Mouse (Mus musculus) MEL (cell line): ENCODE data around the gene Fxr2. TPM values are rescaled to one million over a fixed set of nuclear protein-coding genes. Genes with fewer than 3 reads are reported as not detected.

Experiments
- DNase-seq: peaks from one replicate; pipeline ENCODE4 v3.0.0; 2011; ENCODE audit warnings: low read depth, low spot score
- H3K27ac ChIP-seq: 2 replicates; pipeline ENCODE4 v1.5.1; 2012; ENCODE audit warnings: low read depth, mild to moderate bottlenecking, control low read depth, low read length, moderate library complexity; ENCODE audit not compliant: control insufficient read depth
- H3K27me3 ChIP-seq, 2 experiments: fragments of 150-350 bp in 1 of 2; sonication (generic) in 1 of 2; 2 replicates each; pipeline ENCODE4 v1.6.1; 2012; ENCODE audit warnings: low read length in 2 of 2, mild to moderate bottlenecking in 2 of 2, improper control_type of control experiment in 1 of 2, moderate library complexity in 1 of 2; ENCODE audit not compliant: insufficient read depth in 2 of 2, control insufficient read depth in 1 of 2
- H3K36me3 ChIP-seq, 2 experiments: 2 replicates each; pipeline ENCODE4 v1.6.1; 2012 to 2014; ENCODE audit warnings: low read length in 2 of 2, improper control_type of control experiment in 1 of 2, inconsistent platforms in 1 of 2, mild to moderate bottlenecking in 1 of 2; ENCODE audit not compliant: insufficient read depth in 2 of 2, control insufficient read depth in 1 of 2
- H3K4me1 ChIP-seq, 2 experiments: fragments of 150-350 bp in 1 of 2; sonication (generic) in 1 of 2; 2 replicates each; pipeline ENCODE4 v1.6.1; 2012; ENCODE audit warnings: low read length in 2 of 2, improper control_type of control experiment in 1 of 2, mild to moderate bottlenecking in 1 of 2; ENCODE audit not compliant: insufficient read depth in 2 of 2, control insufficient read depth in 1 of 2
- H3K4me3 ChIP-seq, 2 experiments: fragments of 150-350 bp in 1 of 2; sonication (generic) in 1 of 2; 2 replicates each; pipeline ENCODE4 v1.5.1; 2012; ENCODE audit warnings: low read depth in 2 of 2, low read length in 2 of 2, mild to moderate bottlenecking in 2 of 2, moderate library complexity in 2 of 2, control low read depth in 1 of 2, improper control_type of control experiment in 1 of 2; ENCODE audit not compliant: control insufficient read depth in 1 of 2, insufficient read depth in 1 of 2
- H3K79me2 ChIP-seq: 2 replicates; pipeline ENCODE4 v1.6.1; 2012; ENCODE audit warnings: mild to moderate bottlenecking, low read length, moderate library complexity; ENCODE audit not compliant: control insufficient read depth, poor library complexity, insufficient read depth
- H3K9ac ChIP-seq: 2 replicates; pipeline ENCODE4 v1.6.1; 2012; ENCODE audit warnings: low read depth, mild to moderate bottlenecking, control low read depth, low read length, moderate library complexity; ENCODE audit not compliant: control insufficient read depth, poor library complexity, severe bottlenecking
- H3K9me3 ChIP-seq: fragments of 150-350 bp; sonication (generic); replicated peaks from 2 replicates; pipeline ENCODE4 v1.6.1; 2012; ENCODE audit warnings: mild to moderate bottlenecking, low read length, improper control_type of control experiment, moderate library complexity; ENCODE audit not compliant: insufficient read depth
- E2F4 ChIP-seq: IDR thresholded peaks from 2 replicates; pipeline ENCODE4 v1.6.1; 2011; ENCODE audit warnings: low read depth, low read length, improper control_type of control experiment, borderline replicate concordance
- EP300 ChIP-seq, 2 experiments: IDR thresholded peaks; 2 replicates each; pipeline ENCODE4 v1.6.1; 2011; ENCODE audit warnings: improper control_type of control experiment in 2 of 2, low read length in 2 of 2, low read depth in 1 of 2, mild to moderate bottlenecking in 1 of 2
- ETS1 ChIP-seq: IDR thresholded peaks from 2 replicates; pipeline ENCODE4 v1.6.1; 2012; ENCODE audit warnings: low read depth, mild to moderate bottlenecking, inconsistent platforms, low read length, improper control_type of control experiment, moderate library complexity
- GABPA ChIP-seq: IDR thresholded peaks from 2 replicates; pipeline ENCODE4 v1.6.1; 2012; ENCODE audit warnings: low read depth, mild to moderate bottlenecking, inconsistent platforms, low read length, improper control_type of control experiment, moderate library complexity
- GATA1 ChIP-seq: IDR thresholded peaks from 2 replicates; pipeline ENCODE4 v1.6.1; 2011; ENCODE audit warnings: low read depth, low read length, improper control_type of control experiment
- HCFC1 ChIP-seq: IDR thresholded peaks from 2 replicates; pipeline ENCODE4 v1.6.1; 2012; ENCODE audit warnings: low read depth, mild to moderate bottlenecking, inconsistent platforms, low read length, improper control_type of control experiment, moderate library complexity
- KAT2A ChIP-seq: conservative IDR thresholded peaks from 2 replicates; pipeline ENCODE4 v1.6.1; 2012; ENCODE audit warnings: low read depth, low read length, improper control_type of control experiment, inconsistent platforms
- MAFK ChIP-seq: IDR thresholded peaks from 2 replicates; pipeline ENCODE4 v1.6.1; 2011; ENCODE audit warnings: low read depth, mild to moderate bottlenecking, low read length, improper control_type of control experiment, borderline replicate concordance
- MAX ChIP-seq: IDR thresholded peaks from 2 replicates; pipeline ENCODE4 v1.6.1; 2011; ENCODE audit warnings: low read length, improper control_type of control experiment
- MXI1 ChIP-seq: IDR thresholded peaks from 2 replicates; pipeline ENCODE4 v1.6.1; 2011; ENCODE audit warnings: mild to moderate bottlenecking, low read depth, low read length, improper control_type of control experiment
- NELFE ChIP-seq: IDR thresholded peaks from 2 replicates; pipeline ENCODE4 v1.6.1; 2011; ENCODE audit warnings: low read depth, low read length, improper control_type of control experiment
- RAD21 ChIP-seq: IDR thresholded peaks from 2 replicates; pipeline ENCODE4 v1.6.1; 2011; ENCODE audit warnings: mild to moderate bottlenecking, low read depth, low read length, improper control_type of control experiment
- SIN3A ChIP-seq: IDR thresholded peaks from 2 replicates; pipeline ENCODE4 v1.6.1; 2012; ENCODE audit warnings: low read length, improper control_type of control experiment, inconsistent platforms
- SMC3 ChIP-seq: IDR thresholded peaks from 2 replicates; pipeline ENCODE4 v1.6.1; 2011; ENCODE audit warnings: low read depth, low read length, improper control_type of control experiment
- TBP ChIP-seq: IDR thresholded peaks from 2 replicates; pipeline ENCODE4 v1.8.0; 2011; ENCODE audit warnings: low read depth, low read length, improper control_type of control experiment
- TCF12 ChIP-seq: IDR thresholded peaks from 2 replicates; pipeline ENCODE4 v1.6.1; 2014; ENCODE audit warnings: low read depth, mild to moderate bottlenecking, inconsistent platforms, low read length, improper control_type of control experiment, moderate library complexity
- UBTF ChIP-seq: IDR thresholded peaks from 2 replicates; pipeline ENCODE4 v1.6.1; 2012; ENCODE audit warnings: low read depth, mild to moderate bottlenecking, inconsistent platforms, low read length, improper control_type of control experiment, moderate library complexity, borderline replicate concordance; ENCODE audit not compliant: insufficient read depth
- ZC3H11A ChIP-seq: IDR thresholded peaks from 2 replicates; pipeline ENCODE4 v1.6.1; 2012; ENCODE audit warnings: low read depth, mild to moderate bottlenecking, inconsistent platforms, low read length, improper control_type of control experiment
- ZKSCAN1 ChIP-seq: IDR thresholded peaks from 2 replicates; pipeline ENCODE4 v1.6.1; 2012; ENCODE audit warnings: low read depth, mild to moderate bottlenecking, inconsistent platforms, low read length, improper control_type of control experiment, moderate library complexity
- ZMIZ1 ChIP-seq: IDR thresholded peaks from 2 replicates; pipeline ENCODE4 v1.6.1; 2012; ENCODE audit warnings: low read depth, mild to moderate bottlenecking, inconsistent platforms, low read length, improper control_type of control experiment, moderate library complexity
- polyA plus RNA-seq, 2 experiments: library from polyadenylated mRNA; stranded (reverse) in 1 of 2; unstranded in 1 of 2; fragments of >175 nt in 1 of 2; fragments of >200 nt in 1 of 2; gene quantifications; 2 replicates each; pipeline versions ENCODE4 v1.2.1 to v1.2.4; 2012; ENCODE audit warnings: low replicate concordance in 2 of 2, low read depth in 1 of 2; ENCODE audit not compliant: insufficient read length in 2 of 2, insufficient read depth in 1 of 2, missing spikeins in 1 of 2
- total RNA-seq: library from RNA; depleted of rRNA; stranded (reverse); fragments of 300-350 nt; gene quantifications from 2 replicates; pipeline ENCODE4 v1.2.3, GENCODE M21; 2012

Gene Fxr2
- total and polyA plus RNA-seq, 3 experiments = 95.1 to 97.6 TPM; not detected in 1

GRCm38 (mm10) chr11:69620394-69621081 lies 12.3 kb upstream of the Fxr2 start:
- peaks cover 6 to 12% of the 10 kb centered on the region in 2 experiments for H3K4me1 ChIP-seq
- TF ChIP-seq TBP (peak; percentile 56; the same call in 1 of the 2 replicates), SIN3A (peak; percentile 81), TCF12 (0 out of 2 replicates have a peak, but pooled peaks have one; percentile 19), ZKSCAN1 (no peak), MXI1 (peak; percentile 68), ETS1 (peak; percentile 30; the same call in 1 of the 2 replicates), GATA1 (peak; percentile 83), MAX (0 out of 2 replicates have a peak, but pooled peaks have one; percentile 25), GABPA (no peak), SMC3 (0 out of 2 replicates have a peak, but pooled peaks have one; percentile 17), NELFE (no peak), EP300 (IDR thresholded peaks at IDR 0.05; ENCODE audit: low read depth in 1 of 2, low read length in 2 of 2) (peak in 1 of 2 experiments; percentile 43; a peak in 2 of 4 replicates), HCFC1 (no peak)
- 0 out of 4 replicates have a peak, but pooled peaks cover 1 to 3% of the 10 kb centered on the region in 2 experiments for H3K27me3 ChIP-seq
- peaks cover 0 to 10% of the 10 kb centered on the region in 2 experiments; a peak in 2 of 4 replicates for H3K36me3 ChIP-seq
- no peaks in the 10 kb centered on the region for H3K9me3 ChIP-seq
- H3K27ac ChIP-seq = peak overlapping the region; percentile 26
- peak overlapping the region in 1 of 2 experiments; percentile 20; a peak in 1 of 4 replicates for H3K4me3 ChIP-seq
- H3K9ac ChIP-seq = 0 out of 2 replicates have a peak overlapping the region, but pooled peaks have one; percentile 25
- peak; percentile 87 for DNase-seq
- H3K79me2 ChIP-seq = no peaks in the 10 kb centered on the region

DNA sequence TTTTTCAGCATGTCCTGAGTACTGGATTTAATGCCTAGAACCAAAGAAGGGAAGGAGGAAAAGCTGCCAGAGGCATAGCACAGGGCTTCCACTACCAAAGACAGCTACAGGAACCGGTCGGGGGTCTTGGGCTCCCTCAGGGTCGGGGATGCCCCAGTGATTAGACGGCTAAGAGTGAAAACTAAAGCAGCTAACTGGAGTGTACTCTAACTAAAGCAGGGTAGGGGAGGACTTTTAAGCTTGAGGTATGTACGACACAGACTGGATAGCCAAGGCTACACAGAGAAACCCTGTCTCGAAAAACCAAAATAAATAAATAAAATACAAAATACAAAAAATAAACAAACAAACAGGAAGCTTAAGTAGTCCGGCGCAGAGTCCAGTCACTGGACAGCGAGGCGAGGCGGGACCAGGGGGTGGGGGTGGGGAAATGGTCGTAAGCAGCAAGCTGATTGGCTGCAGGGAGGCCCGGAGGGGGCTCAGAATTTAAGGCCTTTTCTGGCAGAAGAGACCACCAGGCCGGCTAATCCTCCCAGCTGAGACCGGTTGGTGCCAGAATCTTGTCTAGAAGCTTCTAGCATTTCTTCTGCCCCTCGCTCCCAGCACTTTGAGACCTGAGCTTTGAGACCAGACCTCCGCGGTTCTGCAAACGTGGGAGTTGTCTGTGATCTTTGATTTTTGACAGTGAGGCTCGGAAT lies 11.1 kb upstream of the Fxr2 start, which contains the start of gene Sat2:
Sat2 (plus strand) TSS at position 454 of the 698 bp plus-strand sequence.
- Histone ChIP-seq H3K36me3 (peaks cover 0 to 10% of the 10 kb centered on the region in 2 experiments; a peak in 2 of 4 replicates), H3K4me1 (peaks cover 6 to 12% of the 10 kb centered on the region in 2 experiments), H3K27me3 (no peaks in the 10 kb centered on the region), H3K9me3 (no peaks in the 10 kb centered on the region), H3K27ac (peak within 1 kb of the TSS; percentile 26), H3K4me3 (no peak within 1 kb of the TSS), H3K79me2 (no peaks in the 10 kb centered on the region), H3K9ac (0 out of 2 replicates have a peak within 1 kb of the TSS, but pooled peaks have one; percentile 20)
- no peak for TF ChIP-seq GATA1
- TF ChIP-seq GABPA = no peak
- no peak for TF ChIP-seq MAFK
- TF ChIP-seq NELFE = no peak
- TF ChIP-seq E2F4 = no peak
- TF ChIP-seq TBP = no peak
- TF ChIP-seq KAT2A = no peak
- no peak for TF ChIP-seq ZMIZ1
- no peak for TF ChIP-seq ZKSCAN1
- no peak for TF ChIP-seq TCF12
- no peak for TF ChIP-seq MAX
- no peak for TF ChIP-seq UBTF
- TF ChIP-seq EP300 (IDR thresholded peaks at IDR 0.05; ENCODE audit: low read depth in 1 of 2, low read length in 2 of 2) = no peak
- TF ChIP-seq MXI1 = no peak
- no peak for TF ChIP-seq ZC3H11A
- no peak for TF ChIP-seq RAD21
- DNase-seq = no peak
